In the genomic region with DNA sequence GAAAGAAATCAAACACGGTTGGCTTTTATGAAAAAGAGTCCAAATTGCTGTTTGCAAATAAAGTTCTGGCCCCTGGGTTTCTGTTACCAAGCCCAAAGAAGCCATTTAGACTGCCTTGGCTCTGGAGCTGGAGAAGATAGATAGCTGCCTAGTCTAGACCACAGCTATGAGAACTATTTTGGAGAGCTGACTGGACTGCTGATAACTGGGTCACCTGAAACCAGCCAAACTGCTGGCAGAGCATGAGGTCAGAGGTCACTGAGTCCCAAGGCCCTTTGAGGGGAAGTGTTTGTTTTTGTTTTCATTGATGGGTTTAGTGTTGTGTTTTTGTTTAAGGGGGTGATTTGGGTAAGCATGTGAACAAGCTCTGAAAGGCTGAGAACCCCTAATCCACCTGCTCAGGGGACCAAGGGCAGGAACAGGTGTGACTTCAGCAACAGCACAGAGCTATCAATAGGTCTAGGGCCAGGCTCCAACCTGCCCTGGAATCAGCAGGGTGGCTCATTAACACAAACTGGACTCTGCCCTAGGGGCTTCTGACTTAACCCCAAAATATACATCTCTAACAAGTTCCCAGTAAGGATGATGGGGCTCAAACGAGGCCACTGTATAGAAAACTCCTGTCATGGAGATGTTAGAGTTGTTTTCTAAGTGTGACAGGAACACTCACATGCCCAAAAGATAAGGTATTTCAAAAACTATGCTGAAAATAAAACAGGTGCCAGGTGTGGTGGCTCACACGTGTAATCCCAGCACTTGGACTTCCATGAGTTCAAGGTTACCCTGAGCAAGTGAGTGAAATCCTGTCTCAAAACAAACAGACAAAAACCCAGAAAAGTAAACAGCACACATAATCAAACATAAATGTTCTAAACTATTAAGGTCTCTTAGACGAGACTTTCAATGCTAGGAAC, we compare ENCODE assay signal across 12 mouse cellular contexts. TPM values are rescaled to one million over a fixed set of nuclear protein-coding genes. Genes with fewer than 3 reads are reported as not detected.
DNase-seq lines count a peak whose midpoint lies in the region; ATAC-seq and TF ChIP-seq lines count a peak whose summit lies in the region.
"Had no signal": no experiment of that assay in that cellular context is flagged by ENCODE, and none has a peak within 500 bp of the region (broad histone marks: within the 10 kb centered on the region; RNA-seq: fewer than 3 reads in every experiment).

No protein-coding gene starts in this region.

- no peak overlapping the region for H3K9ac ChIP-seq in liver, embryonic 11.5 days (ENCODE audit: low read depth, low read length)
- no peak overlapping the region for H3K9ac ChIP-seq in liver, embryonic 12.5 days
- H3K9ac ChIP-seq: lung, embryonic 15.5 days had no signal

- no peaks in the 10 kb centered on the region for H3K9me3 ChIP-seq in liver, embryonic 11.5 days (ENCODE audit: control insufficient read depth, low read length)
- H3K9me3 ChIP-seq in liver, embryonic 12.5 days (replicated peaks) = no peaks in the 10 kb centered on the region
- H3K9me3 ChIP-seq: lung, embryonic 15.5 days had no signal

- WGBS in liver, embryonic 11.5 days = 57% methylated on average over 4 of the region's 4 CpGs
- WGBS in liver, embryonic 12.5 days (ENCODE audit: insufficient replicate concordance) = 51% methylated on average over 4 of the region's 4 CpGs

- no peaks in the 10 kb centered on the region for H3K36me3 ChIP-seq in liver, embryonic 11.5 days (ENCODE audit: control insufficient read depth, insufficient read depth, low read length)
- H3K36me3 ChIP-seq in liver, embryonic 12.5 days = no peaks in the 10 kb centered on the region
- H3K36me3 ChIP-seq: lung, embryonic 15.5 days had no signal

- intact Hi-C loops in gastrocnemius, adult 2 months (cut with DNase I) = no loop called here
- intact Hi-C loops in gastrocnemius, postnatal 36 days (cut with DNase I) = no loop called here

- H3K4me1 ChIP-seq in liver, embryonic 11.5 days (replicated peaks; ENCODE audit: control insufficient read depth, insufficient read depth, low read length) = peaks cover 5% of the 10 kb centered on the region
- peaks cover 21% of the 10 kb centered on the region for H3K4me1 ChIP-seq in liver, embryonic 12.5 days

- H3K27me3 ChIP-seq in liver, embryonic 11.5 days (replicated peaks; ENCODE audit: control insufficient read depth, insufficient read depth, low read length) = no peaks in the 10 kb centered on the region
- H3K27me3 ChIP-seq in liver, embryonic 12.5 days (replicated peaks) = no peaks in the 10 kb centered on the region
- H3K27me3 ChIP-seq: lung, embryonic 15.5 days had no signal

- ATAC-seq in liver, embryonic 11.5 days (replicated peaks; ENCODE audit: low FRiP score) = peak; percentile 67
- no peak for ATAC-seq in liver, embryonic 12.5 days

- no peak for DNase-seq in gastrocnemius, adult 2 months
- no peak for DNase-seq in gastrocnemius, postnatal 36 days
- no peak for DNase-seq in liver, embryonic 11.5 days (ENCODE audit: low spot score)
- DNase-seq in embryo, embryonic 9.5 days (ENCODE audit: extremely low spot score) = peak; percentile 31
- DNase-seq in lung, postnatal 36 days = peak; percentile 26
- DNase-seq in layer of hippocampus, adult 8-10 months (ENCODE audit: low spot score in 2 of 2) = no peak
- no peak for DNase-seq in spleen, adult 12 weeks (ENCODE audit: low spot score)
- DNase-seq: cerebellum, postnatal 36 days; right cerebral cortex, postnatal 4 days had no signal

- TF ChIP-seq CTCF in gastrocnemius, adult 2 months (IDR thresholded peaks at IDR 0.05) = no peak

- no peak overlapping the region for H3K4me3 ChIP-seq in gastrocnemius, adult 2 months
- no peak overlapping the region for H3K4me3 ChIP-seq in liver, embryonic 11.5 days (ENCODE audit: low read depth, low read length)
- no peak overlapping the region for H3K4me3 ChIP-seq in liver, embryonic 12.5 days
- H3K4me3 ChIP-seq: lung, embryonic 15.5 days had no signal

- H3K4me2 ChIP-seq in liver, embryonic 11.5 days = no peak overlapping the region
- H3K4me2 ChIP-seq in liver, embryonic 12.5 days = no peak overlapping the region
- H3K4me2 ChIP-seq: lung, embryonic 15.5 days had no signal

- peak overlapping the region; percentile 74 for H3K27ac ChIP-seq in gastrocnemius, adult 2 months
- H3K27ac ChIP-seq in liver, embryonic 11.5 days (ENCODE audit: low read depth, low read length) = no peak overlapping the region
- no peak overlapping the region for H3K27ac ChIP-seq in liver, embryonic 12.5 days
- H3K27ac ChIP-seq: lung, embryonic 15.5 days had no signal

RNA-seq across cellular contexts. Expression of gene Fam160a1, which starts 3.7 kb away (rescaled TPM):
- 10 to 100 TPM; 54.3 to 56.8 TPM for total RNA-seq in gastrocnemius, adult 2 months (2021)
- 10 to 100 TPM; 55.5 to 57.7 TPM for total RNA-seq in gastrocnemius, postnatal 36 days (2021)
- polyA plus RNA-seq in liver, embryonic 11.5 days (2014; fragmentation: Nextera tagmentation; extraction: Ambion mirVana) = 0.47 and 0.60 TPM in 2 replicates
- polyA plus RNA-seq in liver, embryonic 12.5 days (2016; fragmentation: Nextera tagmentation; extraction: Ambion mirVana) = 0.44 and 0.47 TPM in 2 replicates
- 10 to 100 TPM in 1 of 4 experiments, 1 to 10 TPM in 3; 8.0 to 11.8 (median 9.4) TPM for total RNA-seq in layer of hippocampus, adult 8-10 months (2022)
- total RNA-seq: hematopoietic stem cell, adult 5-6 weeks had no signal

Comparison
In these comparisons a context has a peak if more than half of its experiments do, and no peak if none do; other contexts are left out.
1. DNase-seq: peak in embryo, embryonic 9.5 days (single experiment) and lung, postnatal 36 days (single experiment); none in gastrocnemius, adult 2 months (single experiment), gastrocnemius, postnatal 36 days (0 of 2), liver, embryonic 11.5 days (single experiment), layer of hippocampus, adult 8-10 months (0 of 2) and spleen, adult 12 weeks (single experiment).
2. RNA of gene Fam160a1, which starts 3.7 kb away (total RNA-seq): 55.5 to 57.7 TPM in gastrocnemius, postnatal 36 days and 54.3 to 56.8 TPM in gastrocnemius, adult 2 months; 8.0 to 11.8 TPM in layer of hippocampus, adult 8-10 months; every median in the first group is over 4 times any median in the second.